Mouse (Mus musculus): ENCODE results near the gene Wnt5b.

Gene Wnt5b

DNA sequence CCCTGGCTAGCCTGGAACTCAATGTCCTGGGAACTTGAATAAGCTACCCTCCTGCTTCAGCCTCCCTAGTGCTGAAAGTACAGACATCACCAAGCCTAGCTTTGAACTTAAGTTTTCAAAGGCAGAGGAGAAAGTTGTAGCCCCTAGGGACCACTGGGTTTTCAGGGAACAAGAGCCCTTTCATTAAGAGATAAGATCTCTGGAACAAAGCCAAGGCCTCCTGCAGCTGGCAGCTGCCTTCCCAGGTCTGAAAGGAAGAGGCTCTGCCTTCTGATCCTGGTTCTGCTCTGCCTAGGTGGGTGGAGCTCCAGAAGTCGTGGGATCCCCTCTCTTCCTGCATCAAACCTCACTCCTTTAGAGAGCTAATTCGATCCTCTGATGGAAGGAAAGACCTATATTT lies 58.7 kb downstream of the Wnt5b start:
- no peak for DNase-seq (ENCODE audit: low read depth, low spot score)

GRCm38 (mm10) chr6:119482958-119483600 lies 61.1 kb downstream of the Wnt5b start:
- no peak for DNase-seq (ENCODE audit: low read depth, low spot score)

GRCm38 (mm10) chr6:119481741-119482390 lies 62.3 kb downstream of the Wnt5b start:
- DNase-seq (ENCODE audit: low read depth, low spot score), result peak; percentile 49

DNA sequence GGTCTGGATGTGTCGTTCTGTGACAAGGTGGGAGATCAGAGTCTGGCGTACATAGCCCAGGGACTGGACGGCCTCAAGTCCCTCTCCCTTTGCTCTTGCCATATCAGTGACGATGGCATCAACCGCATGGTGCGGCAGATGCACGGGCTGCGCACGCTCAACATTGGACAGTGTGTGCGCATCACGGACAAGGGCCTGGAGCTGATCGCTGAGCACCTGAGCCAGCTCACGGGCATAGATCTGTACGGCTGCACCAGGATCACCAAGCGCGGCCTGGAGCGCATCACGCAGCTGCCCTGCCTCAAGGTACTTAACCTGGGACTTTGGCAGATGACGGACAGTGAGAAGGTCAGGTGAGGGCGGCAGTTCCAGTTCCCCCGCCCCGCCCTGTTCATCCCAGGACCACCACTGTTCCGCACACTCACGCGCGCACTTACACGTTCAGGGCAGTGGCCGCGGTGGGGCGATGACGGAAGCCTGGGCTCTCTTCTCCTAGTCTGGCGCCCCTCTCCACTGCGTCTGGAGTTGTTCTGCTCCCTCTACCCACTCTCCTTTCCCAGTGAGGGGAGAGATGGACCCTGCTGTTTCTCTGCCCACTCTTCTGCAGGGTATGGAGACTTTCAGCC lies 63.3 kb downstream of the Wnt5b start:
- peak; percentile 48 for DNase-seq (ENCODE audit: low read depth, low spot score)

DNA sequence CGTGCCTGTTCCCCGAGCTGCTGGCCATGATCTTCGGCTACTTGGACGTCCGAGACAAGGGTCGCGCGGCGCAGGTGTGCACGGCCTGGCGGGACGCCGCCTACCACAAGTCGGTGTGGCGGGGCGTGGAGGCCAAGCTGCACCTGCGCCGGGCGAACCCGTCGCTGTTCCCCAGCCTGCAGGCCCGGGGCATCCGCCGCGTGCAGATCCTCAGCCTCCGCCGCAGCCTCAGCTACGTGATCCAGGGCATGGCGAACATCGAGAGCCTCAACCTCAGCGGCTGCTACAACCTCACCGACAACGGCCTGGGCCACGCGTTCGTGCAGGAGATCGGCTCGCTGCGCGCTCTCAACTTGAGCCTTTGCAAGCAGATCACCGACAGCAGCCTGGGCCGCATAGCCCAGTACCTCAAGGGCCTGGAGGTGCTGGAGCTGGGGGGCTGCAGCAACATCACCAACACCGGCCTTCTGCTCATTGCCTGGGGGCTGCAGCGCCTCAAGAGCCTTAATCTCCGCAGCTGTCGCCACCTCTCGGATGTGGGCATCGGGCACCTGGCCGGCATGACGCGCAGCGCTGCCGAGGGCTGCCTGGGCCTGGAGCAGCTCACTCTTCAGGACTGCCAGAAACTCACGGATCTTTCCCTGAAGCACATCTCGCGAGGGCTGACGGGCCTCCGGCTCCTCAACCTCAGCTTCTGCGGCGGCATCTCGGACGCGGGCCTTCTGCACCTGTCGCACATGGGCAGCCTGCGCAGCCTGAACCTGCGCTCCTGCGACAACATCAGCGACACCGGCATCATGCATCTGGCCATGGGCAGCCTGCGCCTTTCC lies 64.1 kb downstream of the Wnt5b start:
- peak; percentile 81 for DNase-seq (ENCODE audit: low read depth, low spot score)

GRCm38 (mm10) chr6:119479343-119479875 lies 64.7 kb downstream of the Wnt5b start, which contains the start of gene Fbxl14:
Gene Fbxl14 (plus strand): TSS chr6:119479668.
- DNase-seq (ENCODE audit: low read depth, low spot score), result peak; percentile 79

DNA sequence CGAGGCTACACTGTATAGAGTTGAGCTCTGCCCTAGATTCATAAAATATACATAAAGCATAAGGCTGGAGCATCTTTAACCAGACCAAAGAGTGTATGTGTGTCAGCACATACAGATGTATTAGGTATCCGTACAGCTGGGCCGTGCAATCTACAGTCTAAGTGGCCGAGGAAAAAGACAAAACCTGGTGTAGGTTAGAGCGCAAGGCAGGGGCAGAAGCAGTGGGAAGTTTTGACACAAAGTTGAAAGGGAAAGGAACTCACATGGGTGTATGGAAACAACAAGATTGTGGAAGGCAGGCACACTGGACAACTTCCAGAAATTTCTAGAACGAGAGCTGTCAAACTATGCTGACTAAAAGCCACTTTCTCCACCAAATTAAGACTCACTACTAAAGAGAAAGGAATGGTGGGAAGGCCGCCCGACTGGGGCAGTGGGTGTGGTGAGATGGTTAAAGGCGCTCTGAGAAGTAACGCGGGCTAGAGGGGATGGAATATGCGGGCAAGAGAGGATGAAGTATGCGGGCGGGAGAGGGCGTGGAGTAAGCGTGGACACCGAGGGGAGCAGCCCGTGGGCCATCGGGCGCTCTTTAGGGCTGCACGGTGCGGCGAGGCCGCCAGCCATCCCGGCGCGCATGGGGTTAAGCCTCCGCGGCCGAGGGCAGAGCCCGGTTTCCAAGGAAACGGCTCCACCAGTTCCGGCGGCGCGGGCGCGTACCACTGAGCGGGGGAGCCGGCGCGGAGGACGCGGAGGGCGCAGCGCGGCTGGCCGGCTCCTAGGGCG lies 65.4 kb downstream of the Wnt5b start:
- peak; percentile 87 for DNase-seq (ENCODE audit: low read depth, low spot score)

DNA sequence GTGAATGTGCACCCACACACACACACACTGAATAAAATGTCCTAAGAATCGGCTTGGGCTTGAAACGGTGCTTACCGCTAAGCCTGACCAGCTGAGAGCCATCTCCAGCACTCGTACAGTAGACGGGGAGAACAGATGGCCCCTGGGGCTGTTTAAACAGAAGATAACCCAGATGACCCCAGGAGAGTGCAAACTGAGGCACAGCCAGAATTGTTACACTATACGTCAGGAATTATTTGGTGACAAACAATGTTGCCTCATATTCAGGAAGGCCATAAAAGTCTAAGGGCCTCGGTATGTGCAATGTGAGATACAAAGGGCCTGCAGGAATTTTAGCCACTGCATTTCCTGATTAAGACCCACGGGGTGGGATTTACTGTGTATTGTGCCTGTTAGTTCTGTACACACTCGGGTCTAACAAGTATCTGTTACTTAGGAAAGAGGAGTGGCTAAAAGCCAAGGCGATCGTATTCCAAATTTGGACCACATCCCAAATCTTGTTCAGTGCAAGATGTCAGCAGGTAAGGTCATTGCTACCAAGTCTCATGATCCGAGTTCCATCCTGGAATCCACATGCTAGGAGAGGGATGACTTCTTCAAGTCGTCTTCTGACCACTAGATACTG lies 66.3 kb downstream of the Wnt5b start:
- no peak for DNase-seq (ENCODE audit: low read depth, low spot score)

- no peak for DNase-seq (ENCODE audit: low read depth, low spot score)
These were observed 68.2 kb downstream of the Wnt5b start for GRCm38 (mm10) chr6:119475988-119476387.

- DNase-seq (ENCODE audit: low read depth, low spot score), result no peak
These were observed 70.2 kb downstream of the Wnt5b start for GRCm38 (mm10) chr6:119473992-119474391.

DNA sequence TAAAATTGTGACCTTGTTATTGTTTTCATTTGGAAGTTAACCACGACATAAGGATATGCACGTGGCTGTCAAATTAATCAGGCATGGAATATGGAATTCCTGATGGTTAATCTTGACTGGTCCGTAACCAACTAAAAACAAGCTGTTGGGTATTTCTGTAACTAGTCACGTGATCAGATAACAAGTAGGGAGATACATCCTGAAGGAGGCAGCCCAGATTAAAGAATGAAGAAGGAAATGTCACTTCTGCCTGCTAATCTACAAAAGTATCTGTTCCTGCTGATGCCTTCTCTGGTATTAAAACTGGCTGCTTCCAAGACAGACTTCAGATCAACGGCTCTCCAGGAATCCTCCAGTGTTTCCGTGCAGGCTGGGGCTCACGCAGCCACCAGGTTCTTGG lies 70.7 kb downstream of the Wnt5b start:
- DNase-seq (ENCODE audit: low read depth, low spot score), result no peak

- DNase-seq (ENCODE audit: low read depth, low spot score), result no peak
These were observed 71.4 kb downstream of the Wnt5b start for GRCm38 (mm10) chr6:119472705-119473104.

DNA sequence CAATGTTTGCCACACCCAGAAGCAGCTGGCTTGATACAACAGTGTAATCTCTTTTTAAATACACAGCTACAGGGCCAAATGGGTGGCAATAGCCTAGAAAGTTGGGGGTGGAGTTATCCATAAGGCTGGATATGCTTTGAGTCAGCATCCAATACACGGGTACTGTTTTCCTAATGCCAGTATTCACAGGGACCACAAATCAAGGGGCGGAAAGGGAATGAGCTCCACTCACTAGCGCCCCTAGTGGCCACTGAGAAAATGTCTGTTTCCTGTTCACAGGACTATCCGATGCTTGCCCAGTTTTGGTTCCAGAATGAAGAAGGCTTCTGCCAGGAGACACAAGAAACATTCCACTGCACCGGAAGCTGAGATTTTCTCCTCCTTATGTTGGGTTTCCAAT lies 72.0 kb downstream of the Wnt5b start:
- DNase-seq (ENCODE audit: low read depth, low spot score), result peak; percentile 54

- DNase-seq (ENCODE audit: low read depth, low spot score), result no peak
These were observed 73.4 kb downstream of the Wnt5b start for GRCm38 (mm10) chr6:119470777-119471176.

DNA sequence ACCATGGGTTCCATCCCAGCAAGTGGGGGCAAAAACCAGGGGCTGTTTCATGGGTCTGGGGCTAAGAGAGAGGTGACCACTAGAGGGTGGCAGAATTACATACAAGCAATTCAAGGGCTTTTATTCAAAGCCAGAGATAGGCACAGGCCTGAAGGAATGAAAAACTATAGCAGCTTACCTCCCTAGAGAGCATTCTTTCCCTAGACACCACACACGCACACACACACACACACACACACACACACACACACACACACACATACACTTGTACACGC lies 76.4 kb downstream of the Wnt5b start:
- DNase-seq (ENCODE audit: low read depth, low spot score), result no peak

DNA sequence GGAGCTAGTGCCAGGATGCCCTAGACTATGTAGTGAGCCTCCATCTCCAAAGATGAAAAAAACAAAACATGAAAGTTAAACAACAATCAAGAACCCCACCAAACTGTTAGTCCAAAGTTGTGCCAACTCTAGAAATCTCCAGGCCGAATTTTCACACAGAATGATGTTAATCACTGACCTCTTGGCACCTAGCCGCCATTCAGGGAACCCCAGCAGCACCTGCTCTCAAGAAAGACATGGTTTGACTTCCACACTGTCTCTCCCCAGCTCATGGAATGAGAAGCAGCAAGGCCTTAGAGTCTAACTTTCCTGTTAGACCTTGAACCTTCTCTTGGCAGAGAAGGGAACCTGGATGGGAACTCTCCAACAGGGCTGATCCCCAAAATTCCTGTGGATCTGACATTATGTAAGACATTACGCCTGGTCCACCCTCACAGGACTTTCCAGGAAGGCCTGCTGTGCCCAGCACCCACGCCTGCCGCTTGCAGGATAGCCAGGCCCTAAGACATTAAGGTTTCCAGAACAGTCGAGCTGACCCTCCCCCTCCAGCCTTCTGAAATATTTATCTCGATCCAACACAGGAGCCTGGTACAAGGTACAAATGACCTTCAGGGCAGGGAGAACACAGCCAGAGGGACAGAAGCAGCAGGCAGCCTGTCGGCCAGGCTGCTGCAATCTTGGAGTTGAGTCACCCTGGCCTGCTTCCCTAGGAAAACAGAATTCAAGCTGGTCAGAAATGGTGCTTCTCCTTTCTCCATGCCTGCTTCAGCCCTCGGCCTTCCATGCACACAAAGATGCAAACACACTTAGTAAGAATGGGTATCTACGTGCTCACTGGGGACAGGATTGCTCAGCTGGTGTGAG lies 77.0 kb downstream of the Wnt5b start:
- no peak for DNase-seq (ENCODE audit: low read depth, low spot score)

DNA sequence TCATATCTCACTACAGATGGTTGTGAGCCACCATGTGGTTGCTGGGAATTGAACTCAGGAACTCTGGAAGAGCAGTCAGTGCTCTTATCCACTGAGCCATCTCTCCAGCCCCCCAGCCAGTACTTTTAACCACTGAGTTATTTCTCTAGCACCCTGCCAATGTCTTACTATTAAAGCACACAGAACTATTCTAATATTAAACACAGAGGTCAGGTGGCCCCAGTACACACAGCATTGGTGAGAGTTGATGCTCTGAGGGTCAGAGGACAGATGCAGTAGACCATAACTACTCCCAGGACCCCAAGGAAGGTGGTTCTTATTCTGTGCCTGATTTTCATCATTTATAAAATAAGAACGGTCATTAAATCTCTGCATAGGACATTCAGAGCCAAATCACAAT lies 78.0 kb downstream of the Wnt5b start:
- no peak for DNase-seq (ENCODE audit: low read depth, low spot score)

- DNase-seq (ENCODE audit: low read depth, low spot score), result no peak
These were observed 83.8 kb downstream of the Wnt5b start for GRCm38 (mm10) chr6:119460391-119460790.

DNA sequence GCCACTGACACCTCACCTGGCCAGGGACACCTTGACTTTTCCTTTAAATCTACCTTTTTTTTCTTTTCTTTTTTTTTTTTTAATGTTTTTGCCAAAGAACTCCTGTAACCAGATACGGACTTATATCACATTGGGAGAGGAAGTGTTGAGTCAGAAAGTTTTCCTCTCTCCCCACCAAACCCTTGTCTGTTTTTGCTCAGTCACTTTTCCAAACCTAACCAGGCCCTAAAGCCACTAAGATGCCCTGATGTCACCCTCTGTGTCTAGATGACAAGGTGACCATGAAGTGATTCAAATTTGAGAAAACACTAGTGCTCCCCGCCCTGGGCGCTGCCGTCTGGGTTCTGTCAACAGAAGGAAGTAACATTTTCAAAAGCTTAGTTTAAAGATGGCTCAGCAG lies 85.1 kb downstream of the Wnt5b start:
- no peak for DNase-seq (ENCODE audit: low read depth, low spot score)

DNA sequence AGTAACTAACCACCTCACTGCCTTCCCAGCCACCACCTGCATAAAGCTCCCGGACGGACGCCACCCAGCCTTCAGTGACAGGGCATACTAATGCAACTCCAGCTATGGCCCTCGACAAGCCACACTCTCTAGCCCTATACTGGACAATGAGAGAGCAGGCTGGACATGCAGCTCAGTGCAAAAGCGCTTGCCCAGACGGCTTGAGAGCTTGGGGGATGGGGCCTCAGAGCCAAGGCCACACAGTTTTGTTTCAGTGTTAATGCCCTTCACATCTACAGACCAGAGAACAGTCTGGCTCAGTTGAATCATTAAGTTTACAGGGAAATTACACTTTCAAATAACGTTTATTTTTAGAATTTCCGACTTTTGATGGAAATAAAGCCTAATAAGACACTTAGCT lies 86.0 kb downstream of the Wnt5b start:
- no peak for DNase-seq (ENCODE audit: low read depth, low spot score)
